Mouse (Mus musculus) myocyte (in vitro differentiated cells): Measurements from ENCODE around the gene Tcf7l1.

Experiments used
- E2F4 ChIP-seq: IDR thresholded peaks from one replicate; pipeline ENCODE4 v1.6.1; 2011; ENCODE audit warnings: mild to moderate bottlenecking, control low read depth, moderate library complexity; ENCODE audit not compliant: insufficient read depth
- MAX ChIP-seq: IDR thresholded peaks from one replicate; pipeline ENCODE4 v1.6.1; 2011; ENCODE audit warnings: low read depth, mild to moderate bottlenecking, control low read depth
- MYOG ChIP-seq, 3 experiments: IDR thresholded peaks; one replicate each; pipeline ENCODE4 v1.6.1; 2011; ENCODE audit warnings: control low read depth in 2 of 3, low read depth in 2 of 3, mild to moderate bottlenecking in 2 of 3; ENCODE audit not compliant: insufficient read length in 2 of 3, control insufficient read depth in 1 of 3, insufficient read depth in 1 of 3
- POLR2A ChIP-seq: IDR thresholded peaks from one replicate; pipeline ENCODE4 v1.6.1; 2011; ENCODE audit warnings: low read depth, mild to moderate bottlenecking, control low read depth, moderate library complexity; ENCODE audit not compliant: insufficient read length
- USF1 ChIP-seq: IDR thresholded peaks from one replicate; pipeline ENCODE4 v1.6.1; 2011; ENCODE audit warnings: low read depth, mild to moderate bottlenecking, control low read depth, moderate library complexity

GRCm38 (mm10) chr6:72787948-72788891, 834 bp downstream of the Tcf7l1 start:
- no peak for TF ChIP-seq POLR2A
- TF ChIP-seq USF1 = no peak
- TF ChIP-seq E2F4 = no peak
- TF ChIP-seq MAX = no peak
- no peak for TF ChIP-seq MYOG (IDR thresholded peaks at IDR 0.05; ENCODE audit: control insufficient read depth in 1 of 3, insufficient read depth in 1 of 3, insufficient read length in 2 of 3, low read depth in 2 of 3)
